Mouse (Mus musculus) kidney, adult 2 months (tissue): Measurements from ENCODE around the gene Tmcc1. TPM values are rescaled to one million over a fixed set of nuclear protein-coding genes. Genes with fewer than 3 reads are reported as not detected.
A peak's percentile ranks its signal among the peaks of the same experiment; 100 is the strongest.

Source experiments
- DNase-seq: peaks from one replicate; pipeline ENCODE4 v3.0.0; 2021
- H3K27ac ChIP-seq: fragments of 200-500 bp; 2 replicates; pipeline ENCODE4 v1.5.1; 2012; ENCODE audit warnings: low read depth, low read length, control low read depth, inconsistent platforms; ENCODE audit not compliant: insufficient read depth
- H3K27me3 ChIP-seq: fragments of 200-500 bp; replicated peaks from 2 replicates; pipeline ENCODE4 v1.6.1; 2012; ENCODE audit warnings: mild to moderate bottlenecking, moderate library complexity, low read length, inconsistent platforms; ENCODE audit not compliant: control insufficient read depth, insufficient read depth
- H3K36me3 ChIP-seq: fragments of 200-500 bp; 2 replicates; pipeline ENCODE4 v1.6.1; 2012; ENCODE audit warnings: mild to moderate bottlenecking, moderate library complexity, low read length, inconsistent platforms; ENCODE audit not compliant: control insufficient read depth, insufficient read depth
- H3K4me1 ChIP-seq: fragments of 200-500 bp; 2 replicates; pipeline ENCODE4 v1.6.1; 2011; ENCODE audit warnings: low read length; ENCODE audit not compliant: control insufficient read depth, insufficient read depth
- H3K4me3 ChIP-seq: fragments of 200-500 bp; 2 replicates; pipeline ENCODE4 v1.5.1; 2011; ENCODE audit warnings: mild to moderate bottlenecking, low read depth, low read length, control low read depth; ENCODE audit not compliant: insufficient read depth
- CTCF ChIP-seq: fragments of 200-500 bp; conservative IDR thresholded peaks from 2 replicates; pipeline ENCODE4 v1.5.1; 2011; ENCODE audit warnings: low read depth, mild to moderate bottlenecking, control low read depth, low read length, moderate library complexity, mixed read lengths; ENCODE audit not compliant: insufficient read depth, insufficient read length
- POLR2A ChIP-seq: fragments of 200-500 bp; IDR thresholded peaks from one replicate; pipeline ENCODE4 v1.6.1; 2011; ENCODE audit warnings: low read depth, low read length, control low read depth
- WGBS: fragments of 180-500 bp; shearing (Covaris S2); methylation state at CpG from one replicate; pipeline ENCODE4 v1.1.7; 2018; 5-methylcytosine and 5-hydroxymethylcytosine counted together
- polyA plus RNA-seq: library from polyadenylated mRNA; depleted of rRNA; stranded (reverse); fragments of >200 nt; gene quantifications from 2 replicates; pipeline ENCODE4 v1.2.3, GENCODE M21; 2012

The Tmcc1 gene
- polyA plus RNA-seq, 1 experiment, result 10.1 TPM

DNA sequence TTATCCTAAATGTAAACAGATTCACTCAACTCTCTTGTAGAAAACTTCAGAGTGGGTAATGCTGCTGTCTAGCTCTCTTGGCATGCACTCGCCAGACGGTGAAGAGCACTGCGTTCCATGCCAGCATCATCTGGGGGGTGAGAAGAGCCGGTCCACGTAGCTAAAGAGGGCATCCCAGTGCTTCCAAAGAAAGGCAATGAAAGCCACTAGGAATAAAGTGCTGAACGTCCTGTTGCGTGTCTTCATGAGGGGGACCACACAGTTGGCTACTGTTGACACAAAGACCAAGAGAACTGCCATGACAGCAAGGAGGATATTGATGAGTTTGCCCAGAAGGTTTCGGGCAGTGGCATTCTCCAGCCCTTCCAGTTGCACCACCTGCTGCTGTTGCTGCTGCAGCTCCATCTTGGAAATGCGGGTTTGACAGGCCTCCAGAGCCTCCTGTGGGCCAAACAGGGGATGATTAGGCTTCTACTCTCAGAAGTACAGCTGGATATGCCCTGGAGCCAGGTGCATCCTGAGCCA, 171.3 kb downstream of the Tmcc1 start:
- no peak overlapping the region for H3K27ac ChIP-seq
- H3K36me3 ChIP-seq, result no peaks in the 10 kb centered on the region
- H3K4me3 ChIP-seq, result no peak overlapping the region
- WGBS, result 87% methylated on average over 9 of the region's 9 CpGs
- DNase-seq, result peak; percentile 4
- TF ChIP-seq CTCF (no peak), POLR2A (no peak)
- H3K4me1 ChIP-seq, result no peaks in the 10 kb centered on the region
- no peaks in the 10 kb centered on the region for H3K27me3 ChIP-seq

DNA sequence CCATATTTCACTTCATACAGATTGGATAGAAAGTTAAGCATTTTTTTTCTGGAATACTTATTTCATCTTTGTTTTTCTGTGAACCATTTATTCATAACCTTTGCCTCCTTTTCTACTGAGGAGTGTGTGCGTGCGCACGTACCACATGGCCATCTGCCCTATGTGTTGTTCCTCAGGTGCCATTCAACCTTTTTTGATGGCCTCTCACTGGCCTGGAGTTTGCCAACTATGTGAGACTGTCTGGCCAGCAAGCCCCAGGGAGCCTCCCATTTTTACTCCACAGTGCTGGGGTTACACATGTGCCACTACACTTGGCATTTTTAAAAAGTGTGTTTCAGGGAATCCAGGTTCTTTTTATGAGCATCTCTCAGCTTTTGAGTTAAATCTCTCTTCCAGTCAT, 177.4 kb downstream of the Tmcc1 start:
- Histone ChIP-seq H3K4me1 (no peaks in the 10 kb centered on the region), H3K4me3 (no peak overlapping the region), H3K27me3 (no peaks in the 10 kb centered on the region), H3K27ac (no peak overlapping the region), H3K36me3 (no peaks in the 10 kb centered on the region)
- TF ChIP-seq CTCF (no peak), POLR2A (no peak)
- 91% methylated on average over 3 of the region's 3 CpGs for WGBS
- DNase-seq, result no peak

DNA sequence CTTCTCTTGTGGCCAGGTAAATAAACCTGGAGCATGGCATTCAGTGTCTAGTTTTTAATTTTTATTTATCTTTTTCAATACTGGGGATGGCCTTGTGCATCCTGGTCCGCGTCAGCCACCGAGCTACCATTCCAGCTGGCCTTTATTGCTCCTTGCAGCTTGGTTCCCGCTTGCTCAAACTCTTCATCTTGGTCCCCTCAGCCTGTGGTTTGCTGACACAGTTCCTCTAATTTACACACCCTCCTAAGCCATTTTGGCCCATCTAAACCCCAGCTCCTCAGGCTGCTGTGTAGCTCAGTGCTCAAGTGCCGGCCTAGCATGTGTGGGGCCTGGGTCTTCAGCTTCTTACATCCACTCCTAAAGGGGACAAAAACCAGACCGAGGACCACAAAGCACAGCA, 179.2 kb downstream of the Tmcc1 start:
- no peak overlapping the region for H3K27ac ChIP-seq
- H3K36me3 ChIP-seq, result no peaks in the 10 kb centered on the region
- no peaks in the 10 kb centered on the region for H3K27me3 ChIP-seq
- no peak for TF ChIP-seq CTCF
- no peak for TF ChIP-seq POLR2A
- 87% methylated on average over 6 of the region's 6 CpGs for WGBS
- no peaks in the 10 kb centered on the region for H3K4me1 ChIP-seq
- no peak for DNase-seq
- H3K4me3 ChIP-seq, result no peak overlapping the region

DNA sequence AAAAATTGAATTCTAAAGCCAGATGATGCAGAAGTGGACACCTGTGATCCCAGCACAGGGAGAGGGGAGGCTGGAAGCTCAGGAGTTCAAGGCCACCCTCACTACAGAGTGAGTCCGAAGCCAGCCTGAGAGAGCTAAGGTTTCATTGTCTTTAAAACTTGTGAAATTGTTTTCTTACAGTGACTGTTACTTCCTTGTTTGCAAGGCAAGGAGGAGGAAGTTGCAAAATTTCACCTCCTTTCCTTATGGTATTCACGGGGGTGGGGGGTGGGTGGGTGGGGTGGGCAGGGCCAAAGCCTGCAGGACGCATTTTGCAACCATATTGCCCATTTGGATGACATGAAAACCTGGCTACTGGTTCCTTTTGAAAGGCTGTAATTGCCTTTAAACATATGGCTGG, 179.6 kb downstream of the Tmcc1 start:
- H3K27me3 ChIP-seq, result no peaks in the 10 kb centered on the region
- 50% methylated on average over 3 of the region's 3 CpGs for WGBS
- H3K4me3 ChIP-seq, result no peak overlapping the region
- no peak overlapping the region for H3K27ac ChIP-seq
- no peak for TF ChIP-seq CTCF
- TF ChIP-seq POLR2A, result no peak
- no peaks in the 10 kb centered on the region for H3K4me1 ChIP-seq
- no peak for DNase-seq
- H3K36me3 ChIP-seq, result no peaks in the 10 kb centered on the region

DNA sequence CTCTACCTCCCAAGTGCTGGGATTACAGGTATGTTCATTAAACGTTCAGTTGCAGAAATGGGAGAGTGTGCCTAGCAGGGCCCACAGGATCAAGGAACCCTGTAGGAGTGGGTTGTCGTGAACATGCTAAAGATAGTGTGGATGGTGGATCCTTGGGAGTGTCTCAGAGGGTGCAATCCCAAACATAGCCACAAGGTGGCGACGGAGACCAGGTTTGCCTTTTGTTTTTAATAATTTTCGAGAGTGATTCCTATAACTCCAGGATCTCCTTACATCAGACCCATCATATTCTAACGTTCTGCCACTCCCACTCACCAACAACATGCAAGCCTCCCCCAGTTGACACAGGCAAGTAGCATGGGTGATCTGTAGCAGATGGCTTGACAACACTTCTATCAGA, 182.7 kb downstream of the Tmcc1 start:
- Histone ChIP-seq H3K27me3 (no peaks in the 10 kb centered on the region), H3K4me3 (no peak overlapping the region), H3K27ac (no peak overlapping the region), H3K36me3 (no peaks in the 10 kb centered on the region), H3K4me1 (peaks cover 12% of the 10 kb centered on the region)
- peak; percentile 86 for DNase-seq
- TF ChIP-seq POLR2A (no peak), CTCF (peak; percentile 94)
- 2% methylated on average over 6 of the region's 6 CpGs for WGBS

DNA sequence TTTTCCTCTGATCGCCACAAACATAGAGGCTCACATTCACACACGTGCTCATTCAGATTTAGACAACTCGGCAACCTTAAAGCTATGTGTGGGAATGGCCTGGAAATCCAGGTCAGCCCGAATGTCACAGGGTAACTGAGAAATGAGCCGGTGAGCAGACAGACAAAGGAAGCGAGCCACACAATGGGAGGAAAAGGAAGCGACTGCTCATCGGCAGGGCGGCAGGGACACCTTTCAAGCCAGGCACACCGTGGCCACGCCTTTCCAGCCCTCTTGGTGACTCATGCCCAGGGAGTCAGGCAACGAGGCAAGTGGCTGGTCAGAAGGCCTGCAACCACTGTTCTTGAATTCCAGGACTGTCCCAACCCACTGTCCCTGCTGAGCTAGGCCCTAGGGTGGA, 183.9 kb downstream of the Tmcc1 start:
- H3K36me3 ChIP-seq, result no peaks in the 10 kb centered on the region
- peaks cover 12% of the 10 kb centered on the region for H3K4me1 ChIP-seq
- no peak overlapping the region for H3K4me3 ChIP-seq
- TF ChIP-seq CTCF, result no peak
- TF ChIP-seq POLR2A, result no peak
- peak overlapping the region; percentile 67; the same call in 1 of the 2 replicates for H3K27ac ChIP-seq
- peak; percentile 85 for DNase-seq
- 64% methylated on average over 12 of the region's 12 CpGs for WGBS
- H3K27me3 ChIP-seq, result no peaks in the 10 kb centered on the region

DNA sequence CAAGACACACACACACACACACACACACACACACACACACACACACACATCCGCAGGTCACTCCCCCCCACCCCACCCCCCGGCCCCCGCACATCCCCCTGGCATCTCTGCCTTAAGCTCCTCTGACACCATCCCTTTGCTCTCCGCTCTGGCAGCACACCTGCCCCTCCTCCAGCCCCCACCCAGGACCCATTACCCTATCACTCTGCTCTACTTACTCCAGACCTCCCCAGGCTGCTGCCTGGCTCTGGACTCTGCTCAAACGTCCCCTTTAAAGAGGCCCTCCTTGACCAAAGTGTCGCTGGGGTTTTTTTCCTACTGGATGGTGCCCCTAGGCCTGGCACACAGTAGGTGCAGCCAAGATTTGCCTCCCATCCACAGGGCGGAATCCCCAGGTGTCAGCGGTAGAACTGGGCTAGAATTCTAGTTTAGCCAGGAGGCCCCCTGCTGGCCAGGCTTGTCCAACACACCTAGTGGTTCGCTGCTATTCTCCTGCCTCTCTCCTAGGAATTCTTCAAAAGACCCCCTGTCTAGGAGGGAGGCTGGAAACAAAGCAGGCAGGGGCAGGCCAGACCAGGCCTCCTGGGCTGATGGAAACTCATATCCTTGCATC, 185.6 kb downstream of the Tmcc1 start:
- H3K4me1 ChIP-seq, result peaks cover 12% of the 10 kb centered on the region
- no peaks in the 10 kb centered on the region for H3K36me3 ChIP-seq
- TF ChIP-seq CTCF, result peak; percentile 82
- no peak for TF ChIP-seq POLR2A
- no peaks in the 10 kb centered on the region for H3K27me3 ChIP-seq
- WGBS, result 20% methylated on average over 9 of the region's 9 CpGs
- peak; percentile 75 for DNase-seq
- no peak overlapping the region for H3K27ac ChIP-seq
- no peak overlapping the region for H3K4me3 ChIP-seq

DNA sequence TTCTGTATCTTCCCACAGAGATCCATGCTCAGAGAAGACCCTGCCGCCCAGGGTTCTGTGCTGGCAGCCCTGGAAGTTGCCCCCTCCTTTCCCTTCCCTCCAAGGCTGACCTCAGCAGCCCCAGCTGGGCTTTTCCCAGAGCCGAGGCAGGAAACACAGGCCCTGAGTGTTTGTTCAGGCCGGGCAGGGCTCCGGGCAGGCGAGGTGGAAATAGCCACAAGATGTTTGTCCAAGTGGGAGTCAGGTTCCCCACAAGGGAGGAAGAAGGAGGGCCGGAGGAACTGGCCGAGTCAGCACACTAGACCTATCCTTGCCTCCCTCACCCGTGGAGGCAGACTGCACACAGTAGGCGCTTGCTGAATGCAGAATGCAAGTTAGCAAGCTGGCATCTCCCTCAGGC, 186.6 kb downstream of the Tmcc1 start:
- no peaks in the 10 kb centered on the region for H3K36me3 ChIP-seq

More for the DNA sequence above, 186.6 kb downstream of the Tmcc1 start:
- H3K27ac ChIP-seq, result peak overlapping the region; percentile 94
- peak; percentile 89 for DNase-seq
- 38% methylated on average over 9 of the region's 9 CpGs for WGBS
- no peaks in the 10 kb centered on the region for H3K27me3 ChIP-seq
- no peak overlapping the region for H3K4me3 ChIP-seq
- no peak for TF ChIP-seq POLR2A
- TF ChIP-seq CTCF, result no peak
- peaks cover 12% of the 10 kb centered on the region for H3K4me1 ChIP-seq
